Mouse (Mus musculus) brain, adult 2 months (tissue): ENCODE measurements around the gene Aldoart2.
"Not testable (repeated sequence)": the region's sequence is repeated elsewhere in the genome, so short reads cannot be mapped to it uniquely, and the experiment has no call there.

Experiments used
- DNase-seq: peaks from one replicate; pipeline ENCODE4 v3.0.0; 2011; ENCODE audit warnings: low read depth, low spot score

Aldoart2 gene

GRCm38 (mm10) chr12:55565206-55565605 is at the start of gene Aldoart2:
Gene Aldoart2, plus strand, starts transcription at chr12:55565239.
- DNase-seq: no peak

DNA sequence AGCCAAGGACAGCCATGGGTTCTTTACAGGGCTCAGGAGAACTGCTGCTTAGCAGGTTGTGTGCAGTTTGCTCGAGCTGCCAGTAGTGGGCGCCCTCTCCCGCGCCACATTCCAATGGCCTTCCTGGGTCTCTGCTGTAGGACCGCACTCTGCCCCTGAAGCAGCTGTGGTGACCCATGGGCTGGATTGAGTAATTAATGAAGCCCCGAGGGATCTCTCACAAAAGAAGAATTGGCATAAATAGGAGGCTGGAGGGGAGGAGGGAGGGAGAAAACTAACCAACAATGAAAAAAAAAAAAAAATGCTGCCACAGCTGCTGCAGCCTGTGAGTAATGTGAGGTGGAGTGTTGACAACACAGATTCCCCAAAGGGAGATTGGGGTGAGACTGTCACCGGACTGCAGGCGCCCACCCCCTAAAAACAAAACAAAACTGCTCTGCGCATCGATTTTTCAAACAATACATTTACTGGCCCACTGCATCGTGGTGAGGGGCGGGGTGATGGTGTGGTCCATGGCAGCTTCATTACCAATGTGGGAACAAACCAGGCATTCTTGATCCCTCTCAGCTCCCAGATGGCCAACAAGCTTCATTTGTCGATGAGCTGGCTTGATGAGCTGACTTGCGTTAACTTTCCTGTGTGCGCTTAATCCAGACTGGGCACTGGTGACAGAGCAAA is 46.8 kb upstream of the Aldoart2 start:
- DNase-seq: peak; percentile 47

GRCm38 (mm10) chr12:55526983-55527752 is 37.9 kb upstream of the Aldoart2 start:
- DNase-seq: peak; percentile 54

GRCm38 (mm10) chr12:55536537-55537135 is 28.4 kb upstream of the Aldoart2 start:
- peak; percentile 9 for DNase-seq

GRCm38 (mm10) chr12:55537742-55538141 is 27.3 kb upstream of the Aldoart2 start:
- no peak for DNase-seq

GRCm38 (mm10) chr12:55538328-55538971 is 26.6 kb upstream of the Aldoart2 start:
- DNase-seq: no peak

- DNase-seq: no peak
Measured at GRCm38 (mm10) chr12:55539157-55539556, 25.9 kb upstream of the Aldoart2 start.

DNA sequence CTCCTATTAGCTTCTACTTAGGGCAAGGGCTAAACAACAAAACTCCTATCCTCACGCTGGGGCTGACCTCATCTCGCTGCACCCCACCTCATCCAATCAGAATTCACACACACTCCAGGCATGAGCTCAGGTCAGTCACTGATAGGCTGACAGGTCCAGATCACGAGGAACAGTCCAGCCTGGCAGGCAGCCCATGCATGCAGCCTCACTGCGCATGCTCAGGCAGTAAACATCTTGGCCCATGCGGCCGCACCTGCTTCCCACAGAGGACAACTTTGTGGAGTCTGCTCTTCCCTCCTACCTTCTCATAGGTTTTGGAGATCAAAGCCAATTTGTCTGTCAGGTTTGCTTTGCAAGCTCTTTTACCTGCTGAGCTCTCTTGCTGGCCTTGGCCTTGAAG is 10.1 kb upstream of the Aldoart2 start:
- not testable (repeated sequence) for DNase-seq

GRCm38 (mm10) chr12:55557866-55558265 is 7.2 kb upstream of the Aldoart2 start:
- DNase-seq: peak; percentile 22

DNA sequence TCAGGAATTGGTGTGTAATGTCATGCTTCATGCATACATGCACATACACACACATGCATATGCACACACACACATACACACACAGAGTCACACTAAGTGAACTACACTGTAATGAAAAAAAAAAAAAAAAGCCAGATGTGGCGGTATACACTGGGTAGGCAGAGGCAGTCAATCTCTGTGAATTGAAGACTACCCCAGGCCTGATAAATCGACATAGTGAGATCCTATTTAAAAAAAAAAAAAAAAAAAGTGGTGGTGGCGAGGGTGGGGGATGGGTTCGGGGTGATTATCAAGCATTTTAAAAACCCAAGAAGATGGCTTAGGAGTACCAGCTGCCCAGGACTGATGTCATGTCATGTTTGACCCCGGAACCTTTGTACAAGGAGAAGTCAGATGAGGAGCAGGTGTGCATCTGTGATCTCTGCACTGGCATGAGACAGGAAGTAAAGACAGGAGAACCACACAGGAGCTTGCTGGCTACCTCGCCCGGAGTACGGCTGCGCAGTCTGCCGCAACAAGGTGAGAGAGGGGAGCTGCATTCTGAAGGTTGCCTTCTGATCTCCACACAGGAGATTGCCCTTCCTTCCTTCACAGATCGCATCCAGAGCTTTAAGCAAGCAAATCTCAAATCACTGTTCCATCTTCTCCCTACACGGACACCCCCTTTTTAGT is 5.7 kb upstream of the Aldoart2 start:
- DNase-seq: no peak

- no peak for DNase-seq
Measured at GRCm38 (mm10) chr12:55560025-55560690, 4.9 kb upstream of the Aldoart2 start.

DNA sequence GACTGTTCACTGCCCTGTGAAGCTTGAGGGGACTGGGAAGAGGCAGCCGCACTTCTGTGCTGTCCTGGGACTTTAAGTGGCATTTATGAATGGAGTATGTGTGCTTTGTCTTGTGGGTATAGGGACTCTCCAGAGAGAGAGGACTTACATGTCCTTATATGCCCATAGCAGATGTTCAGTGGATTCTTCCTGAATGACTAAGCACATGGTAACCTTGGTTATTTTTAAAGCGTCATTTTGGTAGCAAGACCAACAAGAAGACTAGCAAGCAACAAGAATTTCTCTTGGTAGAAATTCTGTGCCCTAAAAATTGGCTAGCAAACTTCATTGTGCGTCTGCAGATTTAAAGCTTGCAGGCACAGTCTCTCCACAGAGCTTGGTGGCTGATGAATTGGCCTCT is 1.3 kb upstream of the Aldoart2 start:
- peak; percentile 61 for DNase-seq

DNA sequence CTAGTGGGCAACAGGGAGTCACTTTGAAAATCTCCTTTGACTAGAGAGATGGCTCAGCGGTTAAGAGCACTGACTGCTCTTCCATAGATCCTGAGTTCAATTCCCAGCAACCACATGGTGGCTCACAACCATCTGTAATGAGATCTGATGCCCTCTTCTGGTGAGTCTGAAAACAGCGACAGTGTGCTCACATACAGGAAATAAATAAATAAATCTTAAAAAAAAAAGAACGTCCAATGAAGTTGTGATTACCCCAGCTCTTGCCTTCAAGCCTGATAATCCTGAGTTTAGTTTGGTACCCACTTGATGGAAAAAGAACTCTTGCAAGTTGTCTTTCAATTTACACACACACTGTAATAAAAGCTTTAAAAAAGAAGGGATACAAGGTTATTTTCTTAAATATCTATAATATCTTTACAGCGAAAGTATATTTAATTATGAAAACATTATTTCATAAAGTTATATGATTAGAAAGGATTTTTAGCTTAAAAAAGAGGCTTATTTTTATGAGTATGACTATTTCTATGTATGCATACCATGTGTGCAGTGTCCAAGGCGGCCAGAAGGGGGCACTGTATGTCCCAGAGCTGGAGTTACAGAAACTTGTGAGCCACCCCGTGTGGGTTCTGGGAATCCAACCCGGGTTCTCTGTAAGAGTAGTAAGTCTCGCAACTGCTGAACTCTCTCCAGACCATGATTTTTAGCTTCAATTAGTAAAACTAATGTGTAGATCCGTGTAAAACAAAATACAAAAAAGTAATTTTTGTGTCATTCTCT is 664 bp upstream of the Aldoart2 start:
- no peak for DNase-seq

DNA sequence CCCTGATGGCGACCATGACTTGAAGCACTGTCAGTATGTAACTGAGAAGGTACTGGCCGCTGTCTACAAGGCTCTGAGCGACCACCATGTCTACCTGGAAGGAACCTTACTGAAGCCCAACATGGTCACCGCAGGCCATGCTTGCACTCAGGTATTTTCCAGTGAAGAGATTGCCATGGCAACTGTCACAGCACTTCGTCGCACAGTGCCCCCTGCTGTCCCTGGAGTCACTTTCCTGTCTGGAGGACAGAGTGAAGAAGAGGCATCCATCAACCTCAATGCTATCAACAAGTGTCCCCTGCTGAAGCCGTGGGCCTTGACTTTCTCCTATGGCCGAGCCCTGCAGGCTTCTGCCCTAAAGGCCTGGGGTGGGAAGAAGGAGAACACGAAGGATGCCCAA is 828 bp downstream of the Aldoart2 start:
- DNase-seq: no peak

GRCm38 (mm10) chr12:55566837-55567236 is 1.8 kb downstream of the Aldoart2 start:
- no peak for DNase-seq

- DNase-seq: no peak
Measured at GRCm38 (mm10) chr12:55568466-55568865, 3.4 kb downstream of the Aldoart2 start.

GRCm38 (mm10) chr12:55569676-55570075 is 4.6 kb downstream of the Aldoart2 start:
- DNase-seq: no peak

DNA sequence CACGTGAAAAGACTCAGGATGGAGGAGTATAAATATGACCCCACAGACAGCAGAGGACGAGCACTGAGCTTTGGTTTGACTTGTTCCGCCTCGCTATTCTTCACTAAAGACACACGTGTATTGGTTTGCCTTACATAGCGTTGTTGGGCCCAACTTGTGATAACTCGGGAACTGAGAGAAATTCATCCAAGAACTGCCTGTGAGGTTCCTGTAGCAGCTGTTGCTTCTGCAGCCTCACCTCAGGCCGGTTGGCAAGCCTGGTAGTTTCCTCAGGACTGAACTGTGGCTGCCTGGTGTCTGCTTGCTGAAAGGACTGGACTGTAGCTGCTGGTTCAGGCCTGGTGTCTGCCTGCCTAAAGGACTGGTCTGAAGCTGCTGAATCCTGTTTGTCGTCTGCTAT is 5.6 kb downstream of the Aldoart2 start:
- no peak for DNase-seq

- DNase-seq: no peak
Measured at GRCm38 (mm10) chr12:55571181-55571580, 6.1 kb downstream of the Aldoart2 start.

DNA sequence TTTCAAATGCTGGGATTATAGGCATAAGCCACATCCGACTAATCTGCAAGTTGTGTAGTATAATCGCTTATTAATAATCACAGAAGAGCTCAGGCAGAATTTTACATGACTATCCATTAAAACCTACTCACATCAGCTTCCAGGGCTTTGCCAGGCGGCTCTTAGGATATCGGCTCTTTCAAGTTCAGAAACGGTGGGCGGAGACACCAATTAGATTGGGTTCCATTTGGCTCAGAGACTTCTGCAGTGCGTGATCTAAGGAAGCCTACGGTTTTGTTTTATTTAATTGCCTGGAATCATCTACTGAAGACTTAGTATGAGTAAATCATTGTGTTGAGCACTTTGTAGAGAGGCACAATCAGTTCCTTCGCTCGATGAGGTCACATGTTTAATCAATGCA is 6.6 kb downstream of the Aldoart2 start:
- peak; percentile 15 for DNase-seq
